Mouse (Mus musculus) small intestine, adult 2 months (tissue): ENCODE data around the gene Psmg3. TPM values are rescaled to one million over a fixed set of nuclear protein-coding genes. Genes with fewer than 3 reads are reported as not detected.
A peak's percentile ranks its signal among the peaks of the same experiment; 100 is the strongest.

Experiments used
- H3K27ac ChIP-seq: fragments of 200-500 bp; 2 replicates; pipeline ENCODE4 v1.5.1; 2012; ENCODE audit warnings: low read depth, low read length, control low read depth, inconsistent platforms; ENCODE audit not compliant: insufficient read depth
- H3K27me3 ChIP-seq: fragments of 200-500 bp; 2 replicates; pipeline ENCODE4 v1.6.1; 2012; ENCODE audit warnings: mild to moderate bottlenecking, moderate library complexity, low read length, inconsistent platforms; ENCODE audit not compliant: control insufficient read depth, insufficient read depth
- H3K36me3 ChIP-seq: fragments of 200-500 bp; 2 replicates; pipeline ENCODE4 v1.6.1; 2012; ENCODE audit warnings: mild to moderate bottlenecking, low read length, control low read depth, inconsistent platforms; ENCODE audit not compliant: control insufficient read depth, insufficient read depth
- H3K4me1 ChIP-seq: fragments of 200-500 bp; 2 replicates; pipeline ENCODE4 v1.6.1; 2012; ENCODE audit warnings: low read length, inconsistent platforms, mixed read lengths; ENCODE audit not compliant: control insufficient read depth, insufficient read depth, insufficient read length
- H3K4me3 ChIP-seq: fragments of 200-500 bp; 2 replicates; pipeline ENCODE4 v1.5.1; 2012; ENCODE audit warnings: low read depth, mild to moderate bottlenecking, control low read depth, inconsistent platforms, low read length, moderate library complexity
- CTCF ChIP-seq: fragments of 200-500 bp; IDR thresholded peaks from 2 replicates; pipeline ENCODE4 v1.5.1; 2012; ENCODE audit warnings: low read depth, mild to moderate bottlenecking, control low read depth, inconsistent platforms, low read length, moderate library complexity, mixed read lengths; ENCODE audit not compliant: insufficient replicate concordance, insufficient read length; ENCODE audit errors: extremely low read depth
- POLR2A ChIP-seq: fragments of 200-500 bp; IDR thresholded peaks from 2 replicates; pipeline ENCODE4 v1.6.1; 2012; ENCODE audit warnings: low read depth, mild to moderate bottlenecking, control low read depth, inconsistent platforms, low read length, moderate library complexity
- WGBS: fragments of 180-500 bp; shearing (Covaris S2); methylation state at CpG from one replicate; pipeline ENCODE4 v1.1.7; 2018; 5-methylcytosine and 5-hydroxymethylcytosine counted together
- polyA plus RNA-seq: library from polyadenylated mRNA; depleted of rRNA; stranded (reverse); fragments of >200 nt; gene quantifications from 2 replicates; pipeline ENCODE4 v1.2.3, GENCODE M21; 2012

The Psmg3 gene
- polyA plus RNA-seq, 1 experiment, result 20.9 TPM

DNA sequence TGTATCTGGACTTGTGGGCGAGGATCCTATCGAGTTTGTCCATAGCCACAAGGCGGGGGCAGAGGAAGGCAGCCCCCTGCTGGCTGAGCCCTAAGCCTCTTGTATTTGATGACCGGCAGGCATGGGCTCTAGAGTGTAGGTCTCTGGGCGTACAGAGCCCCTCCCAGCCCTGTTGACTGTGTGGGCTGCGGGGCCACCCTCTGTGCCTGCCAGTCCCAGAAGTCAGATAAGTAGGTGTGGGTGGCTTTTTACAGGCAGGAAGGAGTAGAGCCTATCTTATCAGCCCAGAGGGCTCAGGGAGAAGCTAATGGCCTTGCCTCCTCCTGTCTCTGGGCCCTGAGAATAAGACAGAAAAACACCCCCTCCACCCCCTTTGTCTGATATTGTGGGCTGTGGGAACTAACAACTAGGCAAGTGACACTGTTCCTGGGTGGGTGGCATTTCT, 22.6 kb downstream of the Psmg3 start:
- WGBS, result 21% methylated on average over 6 of the region's 6 CpGs
- no peak overlapping the region for H3K4me3 ChIP-seq
- peak overlapping the region; percentile 90 for H3K27ac ChIP-seq
- H3K27me3 ChIP-seq, result no peaks in the 10 kb centered on the region
- peaks cover 21% of the 10 kb centered on the region for H3K4me1 ChIP-seq
- TF ChIP-seq CTCF (peak; percentile 4; the same call in 1 of the 2 replicates), POLR2A (no peak)
- peaks cover 66% of the 10 kb centered on the region for H3K36me3 ChIP-seq

DNA sequence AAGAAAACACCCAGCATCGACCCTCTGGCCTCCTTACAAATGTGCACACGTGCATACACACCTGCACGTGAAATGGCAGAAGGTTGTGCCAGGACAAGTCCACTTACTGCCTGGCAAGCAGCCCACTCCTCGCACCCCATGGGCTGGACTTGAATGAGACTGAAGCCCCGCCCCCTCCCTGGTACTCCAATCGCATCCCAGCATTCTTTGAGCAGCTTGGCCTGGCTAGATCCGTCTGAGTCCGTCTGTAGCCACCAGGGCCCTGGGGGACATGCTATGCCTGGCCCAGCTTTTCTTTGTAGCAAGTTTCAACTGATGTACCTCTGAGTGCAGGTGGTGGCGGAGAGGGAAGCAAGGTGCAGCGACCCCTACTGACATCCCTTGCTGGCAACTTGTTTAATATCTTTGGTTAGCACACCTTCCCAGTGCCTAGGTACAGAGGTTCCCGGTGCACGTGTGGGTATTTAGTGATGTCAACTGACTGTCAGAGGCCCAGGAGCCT, 23.0 kb downstream of the Psmg3 start:
- Histone ChIP-seq H3K27ac (peak overlapping the region; percentile 90), H3K4me3 (no peak overlapping the region)

DNA sequence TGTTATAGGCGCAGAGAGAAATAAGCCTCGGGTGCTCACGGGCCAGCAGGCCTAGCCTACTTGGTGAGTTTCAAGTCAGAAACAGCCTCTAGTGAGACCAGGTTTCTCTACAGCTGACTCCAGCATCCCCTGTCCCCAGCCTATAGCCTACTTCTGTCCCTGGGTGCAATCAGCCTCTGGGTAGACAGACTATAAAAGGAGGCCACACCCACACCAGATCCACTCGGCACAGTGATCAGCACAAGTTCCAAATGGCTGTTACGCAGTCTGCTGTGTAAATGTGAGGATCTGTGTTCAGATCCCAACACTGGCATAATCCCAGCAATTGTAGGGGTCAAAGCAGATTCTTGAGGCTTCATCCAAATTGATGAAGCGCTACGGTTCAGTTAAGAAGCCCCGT, 23.5 kb downstream of the Psmg3 start:
- no peaks in the 10 kb centered on the region for H3K27me3 ChIP-seq
- 58% methylated on average over 8 of the region's 8 CpGs for WGBS
- no peak overlapping the region for H3K27ac ChIP-seq
- no peak overlapping the region for H3K4me3 ChIP-seq
- TF ChIP-seq CTCF, result no peak
- TF ChIP-seq POLR2A, result no peak
- H3K36me3 ChIP-seq, result peaks cover 67% of the 10 kb centered on the region
- peaks cover 21% of the 10 kb centered on the region for H3K4me1 ChIP-seq

More for the DNA sequence above, 23.0 kb downstream of the Psmg3 start:
- Histone ChIP-seq H3K36me3 (peaks cover 69% of the 10 kb centered on the region), H3K27me3 (no peaks in the 10 kb centered on the region), H3K4me1 (peaks cover 21% of the 10 kb centered on the region)
- 13% methylated on average over 12 of the region's 12 CpGs for WGBS
- TF ChIP-seq CTCF (peak; percentile 53; the same call in 1 of the 2 replicates), POLR2A (no peak; the same call in 1 of the 2 replicates)

DNA sequence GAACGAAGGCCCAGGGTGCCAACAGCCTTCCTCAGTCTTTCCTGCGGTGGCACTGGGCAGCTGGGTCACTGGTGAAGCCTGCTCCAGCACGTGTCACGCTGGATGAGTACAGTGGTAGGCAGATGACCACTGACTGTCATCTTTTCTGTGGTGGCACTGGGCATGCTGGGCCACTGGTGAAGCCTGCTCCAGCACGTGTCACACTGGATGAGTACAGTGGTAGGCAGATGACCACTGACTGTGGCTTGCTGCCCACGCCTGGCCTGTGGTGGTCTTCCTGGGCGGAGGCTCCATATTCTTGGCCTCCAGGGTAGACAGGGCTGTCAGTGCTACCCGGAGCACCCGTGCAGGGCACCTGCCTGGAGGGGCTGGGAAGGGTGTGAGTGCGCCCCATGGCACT, 24.8 kb downstream of the Psmg3 start:
- Histone ChIP-seq H3K4me3 (no peak overlapping the region), H3K36me3 (peaks cover 55% of the 10 kb centered on the region), H3K27ac (no peak overlapping the region), H3K27me3 (no peaks in the 10 kb centered on the region), H3K4me1 (peaks cover 32% of the 10 kb centered on the region)
- TF ChIP-seq CTCF (no peak), POLR2A (no peak)
- 89% methylated on average over 10 of the region's 10 CpGs for WGBS

DNA sequence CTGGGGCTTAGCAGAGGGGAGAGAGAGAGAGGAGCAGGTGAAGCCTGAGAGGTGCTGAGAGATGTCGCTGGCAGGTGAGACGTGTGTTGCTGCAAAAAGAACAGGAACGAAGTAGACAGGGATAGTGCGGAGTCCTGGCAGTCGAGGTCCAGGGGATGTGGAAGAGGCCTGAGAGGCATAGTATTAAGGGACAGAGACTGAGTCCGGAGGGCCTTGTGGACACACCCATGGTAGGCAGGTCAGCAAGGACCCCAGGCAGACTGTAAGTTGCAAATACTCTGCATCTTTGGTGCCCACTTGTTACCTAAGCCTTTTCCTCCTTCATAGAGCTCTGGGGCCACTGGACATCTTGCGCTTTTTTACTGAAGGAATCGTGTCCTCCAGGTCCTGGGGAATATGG, 25.5 kb downstream of the Psmg3 start:
- peaks cover 49% of the 10 kb centered on the region for H3K36me3 ChIP-seq
- WGBS, result 93% methylated on average over 8 of the region's 8 CpGs
- no peaks in the 10 kb centered on the region for H3K27me3 ChIP-seq
- H3K4me1 ChIP-seq, result peaks cover 37% of the 10 kb centered on the region
- H3K4me3 ChIP-seq, result no peak overlapping the region
- TF ChIP-seq POLR2A, result no peak
- no peak for TF ChIP-seq CTCF
- no peak overlapping the region for H3K27ac ChIP-seq

DNA sequence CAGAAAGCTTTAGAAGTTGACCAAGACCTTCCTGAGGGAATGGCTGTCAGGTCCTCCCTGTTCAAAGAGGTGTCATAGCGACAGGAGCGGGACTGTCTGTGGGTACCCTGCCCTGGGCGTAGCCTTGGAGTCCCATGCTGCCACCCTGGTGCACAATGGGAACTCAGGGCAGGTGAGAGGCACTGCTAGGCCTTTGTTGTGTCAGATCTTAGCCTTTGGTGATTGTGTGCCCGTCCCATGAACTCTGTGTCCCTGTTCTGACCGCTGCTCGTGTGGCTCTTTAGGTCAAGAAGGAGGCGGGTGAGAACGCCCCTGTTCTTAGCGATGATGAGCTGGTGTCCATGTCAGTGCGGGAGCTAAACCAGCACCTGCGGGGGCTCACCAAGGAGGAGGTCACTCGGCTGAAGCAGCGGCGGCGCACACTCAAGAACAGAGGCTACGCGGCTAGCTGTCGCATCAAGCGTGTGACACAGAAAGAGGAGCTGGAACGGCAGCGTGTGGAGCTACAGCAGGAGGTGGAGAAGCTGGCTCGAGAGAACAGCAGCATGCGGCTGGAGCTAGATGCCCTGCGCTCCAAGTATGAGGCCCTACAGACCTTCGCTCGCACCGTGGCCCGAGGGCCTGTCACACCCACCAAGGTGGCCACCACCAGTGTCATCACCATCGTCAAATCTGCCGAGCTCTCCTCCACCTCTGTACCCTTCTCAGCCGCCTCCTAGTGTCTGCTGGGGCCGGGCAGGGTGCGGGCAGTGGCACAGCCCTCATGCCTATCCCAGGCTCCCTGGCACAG, 26.7 kb downstream of the Psmg3 start:
- 92% methylated on average over 33 of the region's 33 CpGs for WGBS
- H3K27ac ChIP-seq, result no peak overlapping the region
- peaks cover 42% of the 10 kb centered on the region for H3K4me1 ChIP-seq

DNA sequence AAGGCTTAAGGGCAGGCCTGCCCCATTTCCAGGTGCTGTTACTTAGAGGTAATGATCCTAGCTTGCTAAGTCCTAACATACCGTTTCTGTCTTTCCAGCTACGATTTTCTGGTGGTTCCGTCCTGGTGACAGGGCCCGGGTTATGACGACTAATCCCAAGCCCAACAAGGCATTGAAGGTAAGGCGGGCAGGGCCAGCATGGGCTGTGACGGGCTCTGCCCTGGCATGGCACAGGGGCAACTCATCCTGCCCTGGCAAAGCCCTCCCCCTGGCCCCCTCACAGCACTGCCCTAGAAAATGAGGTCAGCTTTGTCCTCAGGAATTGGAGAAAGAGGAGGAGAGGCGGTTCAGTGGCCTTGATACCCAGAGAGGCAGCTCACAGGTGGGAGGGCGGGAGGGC, 27.6 kb downstream of the Psmg3 start:
- Histone ChIP-seq H3K27ac (no peak overlapping the region), H3K4me3 (no peak overlapping the region), H3K36me3 (peaks cover 37% of the 10 kb centered on the region), H3K27me3 (no peaks in the 10 kb centered on the region), H3K4me1 (peaks cover 44% of the 10 kb centered on the region)
- TF ChIP-seq CTCF (no peak), POLR2A (no peak)
- 92% methylated on average over 9 of the region's 9 CpGs for WGBS

More for the DNA sequence above, 26.7 kb downstream of the Psmg3 start:
- Histone ChIP-seq H3K36me3 (peaks cover 37% of the 10 kb centered on the region), H3K27me3 (no peaks in the 10 kb centered on the region), H3K4me3 (no peak overlapping the region)
- no peak for TF ChIP-seq CTCF
- TF ChIP-seq POLR2A, result no peak
